Mouse (Mus musculus) megakaryocyte progenitor cell, adult 5-6 weeks (primary cell): Measurements from ENCODE around the gene Fam229a. TPM values are rescaled to one million over a fixed set of nuclear protein-coding genes. Genes with fewer than 3 reads are reported as not detected.
"Not testable (repeated sequence)": the region's sequence is repeated elsewhere in the genome, so short reads cannot be mapped to it uniquely, and the experiment has no call there.

ENCODE experiments used
- ATAC-seq: replicated peaks from 2 replicates; pipeline ENCODE4 v1.8.0; 2016; ENCODE audit warnings: mild to moderate bottlenecking, moderate TSS enrichment, inconsistent platforms; ENCODE audit not compliant: poor library complexity
- total RNA-seq, 2 experiments: library from RNA; stranded (forward) in 1 of 2; stranded (reverse) in 1 of 2; fragments of 157-497, 149-512 nt in 1 of 2; fragments of 200-1000 nt in 1 of 2; gene quantifications; 2 replicates each; pipeline versions ENCODE4 v1.2.3 to v1.2.4; 2015 to 2017

Fam229a gene
- total RNA-seq, 2 experiments from 2014 or later, result not detected

GRCm38 (mm10) chr4:129516925-129517324 is 25.9 kb downstream of the Fam229a start:
- ATAC-seq, result no peak

GRCm38 (mm10) chr4:129518519-129518918 is 27.5 kb downstream of the Fam229a start:
- no peak for ATAC-seq

GRCm38 (mm10) chr4:129525338-129525737 is 34.3 kb downstream of the Fam229a start:
- no peak for ATAC-seq

DNA sequence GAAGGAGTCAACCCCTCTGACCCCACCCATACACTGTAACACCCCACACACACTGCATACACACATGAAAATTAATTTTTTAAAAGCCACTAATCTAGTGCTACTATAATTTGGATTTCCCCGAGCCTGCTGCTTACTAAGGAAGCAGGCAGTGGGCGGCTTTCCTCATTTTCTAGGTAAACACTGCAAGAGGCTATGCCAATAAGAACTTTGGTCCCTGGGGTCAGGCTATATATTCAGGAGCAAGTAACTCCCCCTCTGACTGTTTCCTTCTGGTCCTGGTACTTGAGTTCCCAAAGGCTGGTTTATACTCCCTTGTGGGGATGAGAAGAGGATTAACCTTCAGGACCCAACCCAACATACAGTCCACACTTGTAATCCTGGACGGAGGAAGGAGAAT is 34.9 kb downstream of the Fam229a start:
- ATAC-seq, result no peak

DNA sequence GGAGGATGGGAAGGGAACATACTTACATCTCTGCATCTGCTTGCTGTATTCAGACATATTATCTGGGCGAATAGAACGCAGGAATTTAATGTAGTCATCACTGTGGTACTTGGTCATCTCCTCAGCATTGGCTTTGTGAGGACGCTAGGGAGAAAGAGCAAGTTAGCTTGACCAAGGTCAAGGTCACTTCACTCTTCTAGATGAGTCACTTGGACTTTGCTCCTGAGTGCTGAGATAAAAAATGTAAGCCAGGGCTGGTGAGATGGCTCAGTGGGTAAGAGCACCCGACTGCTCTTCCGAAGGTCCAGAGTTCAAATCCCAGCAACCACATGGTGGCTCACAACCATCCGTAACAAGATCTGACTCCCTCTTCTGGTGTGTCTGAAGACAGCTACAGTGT is 37.9 kb downstream of the Fam229a start:
- ATAC-seq, result not testable (repeated sequence)

GRCm38 (mm10) chr4:129540012-129540411 is 49.0 kb downstream of the Fam229a start:
- peak; percentile 50 for ATAC-seq

Other genes with a start within 250 kb of the Fam229a start
- gene C77080, start 229.8 kb upstream of the Fam229a start, total RNA-seq (2015), result 0.12 and 0.25 TPM in 2 replicates
- not detected in 2 replicates for gene C77080, start 229.8 kb upstream of the Fam229a start, total RNA-seq (2017)
- gene Sync, start 203.6 kb upstream of the Fam229a start, total RNA-seq (2015), result not detected in 2 replicates
- 0.08 TPM in 1 of 2 replicates, not detected in the other for gene Sync, start 203.6 kb upstream of the Fam229a start, total RNA-seq (2017)
- gene Rbbp4, start 155.8 kb upstream of the Fam229a start, total RNA-seq (2015), result 233 and 259 TPM in 2 replicates
- 122 and 137 TPM in 2 replicates for gene Rbbp4, start 155.8 kb upstream of the Fam229a start, total RNA-seq (2017)
- 81.4 and 89.6 TPM in 2 replicates for gene Zbtb8os, start 155.5 kb upstream of the Fam229a start, total RNA-seq (2015)
- 94.6 and 102 TPM in 2 replicates for gene Zbtb8os, start 155.5 kb upstream of the Fam229a start, total RNA-seq (2017)
- gene Zbtb8a, start 113.1 kb upstream of the Fam229a start, total RNA-seq (2015), result 2.1 and 2.6 TPM in 2 replicates
- 5.4 and 7.3 TPM in 2 replicates for gene Zbtb8a, start 113.1 kb upstream of the Fam229a start, total RNA-seq (2017)
- not detected in 2 replicates for gene Zbtb8b, start 50.3 kb upstream of the Fam229a start, total RNA-seq (2015)
- gene Zbtb8b, start 50.3 kb upstream of the Fam229a start, total RNA-seq (2017), result not detected in 2 replicates
- gene Bsdc1, start 29.6 kb upstream of the Fam229a start, total RNA-seq (2015), result 14.4 and 14.6 TPM in 2 replicates
- 23.1 and 24.8 TPM in 2 replicates for gene Bsdc1, start 29.6 kb upstream of the Fam229a start, total RNA-seq (2017)
- gene Tssk3, start 168 bp upstream of the Fam229a start, total RNA-seq (2015), result not detected in 2 replicates
- not detected in 2 replicates for gene Tssk3, start 168 bp upstream of the Fam229a start, total RNA-seq (2017)
- 56.8 and 62.3 TPM in 2 replicates for gene Marcksl1, start 22.4 kb downstream of the Fam229a start, total RNA-seq (2015)
- 37.5 and 43.9 TPM in 2 replicates for gene Marcksl1, start 22.4 kb downstream of the Fam229a start, total RNA-seq (2017)
- gene Hdac1, start 51.5 kb downstream of the Fam229a start, total RNA-seq (2015), result 114 and 119 TPM in 2 replicates
- 58.5 and 79.7 TPM in 2 replicates for gene Hdac1, start 51.5 kb downstream of the Fam229a start, total RNA-seq (2017)
- gene Lck, start 82.5 kb downstream of the Fam229a start, total RNA-seq (2015), result 1.2 and 2.7 TPM in 2 replicates
- 3.5 and 4.4 TPM in 2 replicates for gene Lck, start 82.5 kb downstream of the Fam229a start, total RNA-seq (2017)
- not detected in 2 replicates for gene Fam167b, start 87.4 kb downstream of the Fam229a start, total RNA-seq (2015)
- not detected in 2 replicates for gene Fam167b, start 87.4 kb downstream of the Fam229a start, total RNA-seq (2017)
- gene Eif3i, start 109.5 kb downstream of the Fam229a start, total RNA-seq (2015), result 405 and 434 TPM in 2 replicates
- 298 and 336 TPM in 2 replicates for gene Eif3i, start 109.5 kb downstream of the Fam229a start, total RNA-seq (2017)
- 97.2 and 104 TPM in 2 replicates for gene Tmem234, start 109.5 kb downstream of the Fam229a start, total RNA-seq (2015)
- 100 and 123 TPM in 2 replicates for gene Tmem234, start 109.5 kb downstream of the Fam229a start, total RNA-seq (2017)
- 1.3 TPM in 1 of 2 replicates, not detected in the other for gene Dcdc2b, start 123.1 kb downstream of the Fam229a start, total RNA-seq (2015)
- 0.81 TPM in 1 of 2 replicates, not detected in the other for gene Dcdc2b, start 123.1 kb downstream of the Fam229a start, total RNA-seq (2017)
- gene Iqcc, start 127.9 kb downstream of the Fam229a start, total RNA-seq (2015), result 11.3 and 17.5 TPM in 2 replicates
- 16.8 and 17.9 TPM in 2 replicates for gene Iqcc, start 127.9 kb downstream of the Fam229a start, total RNA-seq (2017)
- 43.6 and 55.5 TPM in 2 replicates for gene Ccdc28b, start 132.8 kb downstream of the Fam229a start, total RNA-seq (2015)
- gene Ccdc28b, start 132.8 kb downstream of the Fam229a start, total RNA-seq (2017), result 53.6 and 57.7 TPM in 2 replicates
- 29.9 and 34.6 TPM in 2 replicates for gene Txlna, start 149.9 kb downstream of the Fam229a start, total RNA-seq (2015)
- 115 and 143 TPM in 2 replicates for gene Txlna, start 149.9 kb downstream of the Fam229a start, total RNA-seq (2017)
- 23.4 and 30.0 TPM in 2 replicates for gene Kpna6, start 181.6 kb downstream of the Fam229a start, total RNA-seq (2015)
- gene Kpna6, start 181.6 kb downstream of the Fam229a start, total RNA-seq (2017), result 20.4 and 20.9 TPM in 2 replicates
- 23.5 and 26.4 TPM in 2 replicates for gene Tmem39b, start 205.6 kb downstream of the Fam229a start, total RNA-seq (2015)
- gene Tmem39b, start 205.6 kb downstream of the Fam229a start, total RNA-seq (2017), result 3.0 and 7.3 TPM in 2 replicates